Mouse (Mus musculus): ENCODE results near the gene Zbtb1.

DNA sequence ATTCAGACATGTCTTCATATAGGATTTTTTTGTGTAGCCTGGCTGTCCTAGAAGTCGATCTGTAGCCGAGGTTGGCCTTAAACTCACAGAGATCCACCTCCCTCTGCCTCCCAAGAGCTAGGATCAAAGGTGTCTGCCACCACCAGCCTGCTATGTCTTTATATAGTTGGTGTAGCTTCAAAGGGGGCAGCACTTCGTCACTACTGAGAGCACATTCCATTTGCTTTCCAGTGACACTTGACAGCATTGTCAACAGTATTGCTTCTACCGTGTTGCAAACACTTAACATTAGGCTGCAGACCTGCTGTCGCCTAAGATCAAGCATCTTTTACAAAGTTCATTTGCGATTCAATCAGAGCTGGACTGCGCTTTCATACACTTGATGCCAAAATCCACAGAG lies 64.0 kb downstream of the Zbtb1 start:
- no peak for TF ChIP-seq CTCF (IDR thresholded peaks at IDR 0.05)
- TF ChIP-seq POLR2A (IDR thresholded peaks at IDR 0.05; ENCODE audit: insufficient read depth, low read depth, low read length), result no peak
- TF ChIP-seq EP300 (IDR thresholded peaks at IDR 0.05; ENCODE audit: insufficient read depth, low read depth, low read length), result no peak
